Mouse (Mus musculus) liver, embryonic 14.5 days (tissue): Measurements from ENCODE around the gene Mical2.

Experiments used
- CTCF ChIP-seq: IDR thresholded peaks from 2 replicates; pipeline ENCODE4 v1.5.1; 2016; ENCODE audit warnings: antibody characterized with exemption, low read depth, control low read depth
- EP300 ChIP-seq: IDR thresholded peaks from 2 replicates; pipeline ENCODE4 v1.6.1; 2016; ENCODE audit warnings: antibody characterized with exemption, low read depth

DNA sequence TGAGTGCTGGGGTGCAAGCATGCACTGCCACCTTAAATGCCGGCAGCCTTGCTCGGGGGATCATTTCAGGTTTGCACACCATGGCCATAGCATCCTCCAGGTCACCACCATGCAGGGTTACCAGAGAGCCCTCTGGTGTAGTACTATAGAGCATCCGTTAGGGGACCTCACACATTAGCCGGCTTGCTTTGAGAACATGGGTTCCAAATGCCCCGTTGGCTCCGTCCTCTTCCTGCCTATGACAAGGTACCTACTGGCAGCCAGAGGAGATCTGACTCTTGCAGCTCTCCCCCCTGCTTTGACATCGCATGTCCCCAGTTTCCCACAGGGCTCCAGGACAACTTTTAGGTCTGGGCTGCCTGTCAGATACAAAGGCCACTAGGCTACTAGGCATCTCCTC, 11.6 kb downstream of the Mical2 start:
- TF ChIP-seq EP300 (no peak), CTCF (no peak)
